Mouse (Mus musculus): Measurements from ENCODE around the gene Dcbld1. TPM values are rescaled to one million over a fixed set of nuclear protein-coding genes. Genes with fewer than 3 reads are reported as not detected.

Dcbld1 gene
- polyA plus RNA-seq, 2 experiments, result 9.2 to 11.5 TPM

- no peaks in the 10 kb centered on the region for H3K4me1 ChIP-seq (ENCODE audit: control insufficient read depth, insufficient read depth, low read length)
- DNase-seq (ENCODE audit: low spot score) (no peak), ATAC-seq (ENCODE audit: low FRiP score, low read depth) (no peak)
- no peak overlapping the region for H3K4me2 ChIP-seq (replicated peaks; ENCODE audit: low read depth, low read length, severe bottlenecking)
- no peak overlapping the region for H3K27ac ChIP-seq (replicated peaks; ENCODE audit: low read depth, low read length)
- H3K9me3 ChIP-seq (ENCODE audit: control insufficient read depth, low read length), result no peaks in the 10 kb centered on the region
- no peak overlapping the region for H3K4me3 ChIP-seq (replicated peaks; ENCODE audit: low read length)
- 78% methylated on average over 4 of the region's 4 CpGs for WGBS
- TF ChIP-seq POLR2A (IDR thresholded peaks at IDR 0.05; ENCODE audit: borderline replicate concordance, extremely low read depth, insufficient read depth, insufficient read length), result no peak
- no peaks in the 10 kb centered on the region for H3K27me3 ChIP-seq (ENCODE audit: control insufficient read depth, insufficient read depth, low read length)
- H3K36me3 ChIP-seq (ENCODE audit: control insufficient read depth, insufficient read depth, low read length), result no peaks in the 10 kb centered on the region
- no peak overlapping the region for H3K9ac ChIP-seq (ENCODE audit: low read depth, low read length, severe bottlenecking)
These were observed 46.5 kb downstream of the Dcbld1 start for GRCm38 (mm10) chr10:52279876-52280275.

GRCm38 (mm10) chr10:52280623-52281022 lies 47.2 kb downstream of the Dcbld1 start:
- no peak overlapping the region for H3K4me3 ChIP-seq (replicated peaks; ENCODE audit: low read length)
- 78% methylated on average over 3 of the region's 3 CpGs for whole genome bisulfite sequencing
- TF ChIP-seq POLR2A (IDR thresholded peaks at IDR 0.05; ENCODE audit: borderline replicate concordance, extremely low read depth, insufficient read depth, insufficient read length), result no peak

DNA sequence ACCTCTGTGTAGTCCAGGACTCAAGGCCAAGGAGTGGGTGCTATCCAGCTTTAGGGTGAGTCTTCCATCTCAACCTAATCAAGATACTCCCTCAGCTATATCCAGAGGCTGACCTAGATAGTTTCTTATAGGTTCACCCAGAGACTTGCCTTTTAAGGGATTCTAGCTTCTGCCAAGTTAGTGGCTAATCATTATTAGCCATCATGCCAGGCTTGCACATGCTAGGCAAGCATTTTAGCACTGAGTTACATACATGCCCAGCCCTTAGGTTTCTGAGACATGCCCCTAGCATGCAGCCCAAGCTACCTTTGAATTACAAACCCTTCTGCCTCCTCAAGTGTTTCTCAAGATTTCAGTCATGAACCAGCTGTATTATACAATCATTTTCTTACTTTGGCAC lies 47.9 kb downstream of the Dcbld1 start:
- TF ChIP-seq POLR2A (IDR thresholded peaks at IDR 0.05; ENCODE audit: borderline replicate concordance, extremely low read depth, insufficient read depth, insufficient read length), result no peak
- Histone ChIP-seq H3K27ac (replicated peaks; ENCODE audit: low read depth, low read length) (no peak overlapping the region), H3K4me3 (replicated peaks; ENCODE audit: low read length) (no peak overlapping the region), H3K27me3 (ENCODE audit: control insufficient read depth, insufficient read depth, low read length) (no peaks in the 10 kb centered on the region), H3K36me3 (ENCODE audit: control insufficient read depth, insufficient read depth, low read length) (no peaks in the 10 kb centered on the region), H3K4me2 (replicated peaks; ENCODE audit: low read depth, low read length, severe bottlenecking) (no peak overlapping the region), H3K4me1 (ENCODE audit: control insufficient read depth, insufficient read depth, low read length) (no peaks in the 10 kb centered on the region), H3K9ac (ENCODE audit: low read depth, low read length, severe bottlenecking) (no peak overlapping the region), H3K9me3 (ENCODE audit: control insufficient read depth, low read length) (no peaks in the 10 kb centered on the region)
- DNase-seq (ENCODE audit: low spot score) (no peak), ATAC-seq (ENCODE audit: low FRiP score, low read depth) (no peak)

More at GRCm38 (mm10) chr10:52280623-52281022, 47.2 kb downstream of the Dcbld1 start:
- no peak overlapping the region for H3K27ac ChIP-seq (replicated peaks; ENCODE audit: low read depth, low read length)
- DNase-seq (ENCODE audit: low spot score) (no peak), ATAC-seq (ENCODE audit: low FRiP score, low read depth) (no peak)
- no peak overlapping the region for H3K4me2 ChIP-seq (replicated peaks; ENCODE audit: low read depth, low read length, severe bottlenecking)
- no peak overlapping the region for H3K9ac ChIP-seq (ENCODE audit: low read depth, low read length, severe bottlenecking)
- H3K4me1 ChIP-seq (ENCODE audit: control insufficient read depth, insufficient read depth, low read length), result no peaks in the 10 kb centered on the region
- no peaks in the 10 kb centered on the region for H3K36me3 ChIP-seq (ENCODE audit: control insufficient read depth, insufficient read depth, low read length)
- no peaks in the 10 kb centered on the region for H3K9me3 ChIP-seq (ENCODE audit: control insufficient read depth, low read length)
- no peaks in the 10 kb centered on the region for H3K27me3 ChIP-seq (ENCODE audit: control insufficient read depth, insufficient read depth, low read length)

DNA sequence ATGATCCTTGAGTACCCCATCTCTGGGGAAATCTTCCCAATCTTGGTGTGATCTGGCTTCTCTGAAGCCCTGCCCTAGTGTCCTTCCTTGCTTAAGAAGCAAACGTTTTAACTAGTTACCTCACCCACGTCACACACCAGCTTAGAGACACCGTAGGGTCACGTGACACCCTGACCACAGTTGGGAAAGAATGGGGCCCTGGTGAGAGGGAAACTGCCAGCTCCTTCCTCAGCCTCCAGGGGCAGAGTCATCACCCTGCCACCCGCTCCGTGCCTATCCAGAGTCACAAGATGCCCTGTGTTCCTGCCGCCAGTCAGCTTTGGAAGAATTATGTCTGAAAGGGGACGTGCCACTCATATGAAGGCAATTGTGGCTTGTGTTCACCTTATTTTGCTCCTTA lies 51.2 kb downstream of the Dcbld1 start:
- DNase-seq (ENCODE audit: low spot score) (no peak), ATAC-seq (ENCODE audit: low FRiP score, low read depth) (no peak)
- Histone ChIP-seq H3K4me3 (replicated peaks; ENCODE audit: low read length) (no peak overlapping the region), H3K9ac (ENCODE audit: low read depth, low read length, severe bottlenecking) (no peak overlapping the region), H3K4me2 (replicated peaks; ENCODE audit: low read depth, low read length, severe bottlenecking) (no peak overlapping the region), H3K27me3 (ENCODE audit: control insufficient read depth, insufficient read depth, low read length) (no peaks in the 10 kb centered on the region), H3K36me3 (ENCODE audit: control insufficient read depth, insufficient read depth, low read length) (no peaks in the 10 kb centered on the region), H3K9me3 (ENCODE audit: control insufficient read depth, low read length) (no peaks in the 10 kb centered on the region), H3K4me1 (ENCODE audit: control insufficient read depth, insufficient read depth, low read length) (no peaks in the 10 kb centered on the region), H3K27ac (replicated peaks; ENCODE audit: low read depth, low read length) (no peak overlapping the region)
- 70% methylated on average over 8 of the region's 8 CpGs for WGBS
- no peak for TF ChIP-seq POLR2A (IDR thresholded peaks at IDR 0.05; ENCODE audit: borderline replicate concordance, extremely low read depth, insufficient read depth, insufficient read length)

- no peak for TF ChIP-seq POLR2A (IDR thresholded peaks at IDR 0.05; ENCODE audit: borderline replicate concordance, extremely low read depth, insufficient read depth, insufficient read length)
- Histone ChIP-seq H3K4me3 (replicated peaks; ENCODE audit: low read length) (no peak overlapping the region), H3K9me3 (ENCODE audit: control insufficient read depth, low read length) (no peaks in the 10 kb centered on the region), H3K9ac (ENCODE audit: low read depth, low read length, severe bottlenecking) (no peak overlapping the region), H3K4me1 (ENCODE audit: control insufficient read depth, insufficient read depth, low read length) (no peaks in the 10 kb centered on the region), H3K27me3 (ENCODE audit: control insufficient read depth, insufficient read depth, low read length) (no peaks in the 10 kb centered on the region), H3K36me3 (ENCODE audit: control insufficient read depth, insufficient read depth, low read length) (no peaks in the 10 kb centered on the region), H3K4me2 (replicated peaks; ENCODE audit: low read depth, low read length, severe bottlenecking) (no peak overlapping the region), H3K27ac (replicated peaks; ENCODE audit: low read depth, low read length) (no peak overlapping the region)
- 71% methylated on average over 5 of the region's 5 CpGs for WGBS
- DNase-seq (ENCODE audit: low spot score) (no peak), ATAC-seq (ENCODE audit: low FRiP score, low read depth) (no peak)
These were observed 54.6 kb downstream of the Dcbld1 start for GRCm38 (mm10) chr10:52287852-52288533.
